Mouse (Mus musculus): ENCODE measurements around the gene Steap2.

GRCm38 (mm10) chr5:5732858-5733257 lies 38.5 kb upstream of the Steap2 start:
- TF ChIP-seq CTCF (IDR thresholded peaks at IDR 0.05; ENCODE audit: low read depth, low read length): no peak
- no peak for TF ChIP-seq POLR2A (IDR thresholded peaks at IDR 0.05; ENCODE audit: insufficient read depth, low read length)
- no peak for TF ChIP-seq EP300 (IDR thresholded peaks at IDR 0.05; ENCODE audit: insufficient read depth, low read depth, low read length)
